Mouse (Mus musculus): ENCODE data around the gene B4galt1. TPM values are rescaled to one million over a fixed set of nuclear protein-coding genes. Genes with fewer than 3 reads are reported as not detected.
A peak's percentile ranks its signal among the peaks of the same experiment; 100 is the strongest.

The B4galt1 gene
- polyA plus RNA-seq, 1 experiment from 2014 or later = 40.0 TPM

DNA sequence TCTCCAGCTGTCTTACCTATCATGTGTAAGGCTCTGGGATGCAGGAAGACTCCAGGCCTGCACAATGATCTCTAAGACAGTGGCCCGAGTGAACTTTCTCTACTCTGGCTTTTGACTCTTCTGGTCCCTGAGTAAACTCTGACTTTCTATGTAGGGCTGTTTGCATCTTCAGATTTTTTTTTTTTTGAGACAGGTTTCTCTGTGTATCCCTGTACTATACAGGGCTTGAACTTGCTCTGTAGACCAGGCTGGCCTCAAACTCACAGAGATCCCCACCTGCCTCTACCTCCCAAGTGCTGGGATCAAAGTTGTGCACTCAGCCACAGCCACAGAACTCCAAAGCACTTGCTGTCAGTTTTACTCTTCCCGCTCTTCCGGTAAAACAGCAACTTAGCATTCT, 16.8 kb downstream of the B4galt1 start:
- no peak overlapping the region for H3K4me3 ChIP-seq
- no peak for ATAC-seq
- 74% methylated on average over 3 of the region's 3 CpGs for WGBS (ENCODE audit: insufficient replicate concordance)
- peaks cover 33% of the 10 kb centered on the region for H3K36me3 ChIP-seq
- H3K4me1 ChIP-seq = peaks cover 64% of the 10 kb centered on the region
- H3K4me2 ChIP-seq = peak overlapping the region; percentile 14; the same call in 1 of the 2 replicates
- no peak overlapping the region for H3K9ac ChIP-seq
- H3K27me3 ChIP-seq (replicated peaks) = no peaks in the 10 kb centered on the region
- peak overlapping the region; percentile 49 for H3K27ac ChIP-seq
- no peaks in the 10 kb centered on the region for H3K9me3 ChIP-seq (replicated peaks)

DNA sequence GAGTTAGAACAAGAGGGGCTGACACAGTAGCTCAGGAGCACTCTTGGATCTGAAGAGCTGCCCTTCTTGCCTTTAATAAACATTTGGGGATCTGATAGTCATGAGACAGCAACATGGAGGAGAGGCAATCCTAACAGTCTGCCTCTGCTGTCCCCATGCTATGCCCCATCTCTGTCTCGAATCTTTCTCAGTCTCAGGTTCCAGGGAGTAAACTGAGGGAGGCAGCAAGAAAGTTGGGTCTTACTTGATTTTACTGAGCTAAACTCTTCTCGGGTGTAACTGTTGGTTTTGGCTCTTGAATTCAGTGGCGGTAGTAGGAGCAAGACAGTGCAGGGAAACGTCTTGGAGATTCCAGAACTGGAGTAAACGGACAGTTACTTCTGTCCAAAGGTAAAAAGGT, 18.9 kb downstream of the B4galt1 start:
- H3K27ac ChIP-seq = no peak overlapping the region
- WGBS (ENCODE audit: insufficient replicate concordance) = 87% methylated on average over 5 of the region's 5 CpGs
- no peaks in the 10 kb centered on the region for H3K27me3 ChIP-seq (replicated peaks)
- no peak overlapping the region for H3K4me3 ChIP-seq
- no peak overlapping the region for H3K4me2 ChIP-seq
- no peak overlapping the region for H3K9ac ChIP-seq
- ATAC-seq = no peak
- peaks cover 25% of the 10 kb centered on the region for H3K36me3 ChIP-seq
- no peaks in the 10 kb centered on the region for H3K9me3 ChIP-seq (replicated peaks)
- peaks cover 70% of the 10 kb centered on the region for H3K4me1 ChIP-seq

DNA sequence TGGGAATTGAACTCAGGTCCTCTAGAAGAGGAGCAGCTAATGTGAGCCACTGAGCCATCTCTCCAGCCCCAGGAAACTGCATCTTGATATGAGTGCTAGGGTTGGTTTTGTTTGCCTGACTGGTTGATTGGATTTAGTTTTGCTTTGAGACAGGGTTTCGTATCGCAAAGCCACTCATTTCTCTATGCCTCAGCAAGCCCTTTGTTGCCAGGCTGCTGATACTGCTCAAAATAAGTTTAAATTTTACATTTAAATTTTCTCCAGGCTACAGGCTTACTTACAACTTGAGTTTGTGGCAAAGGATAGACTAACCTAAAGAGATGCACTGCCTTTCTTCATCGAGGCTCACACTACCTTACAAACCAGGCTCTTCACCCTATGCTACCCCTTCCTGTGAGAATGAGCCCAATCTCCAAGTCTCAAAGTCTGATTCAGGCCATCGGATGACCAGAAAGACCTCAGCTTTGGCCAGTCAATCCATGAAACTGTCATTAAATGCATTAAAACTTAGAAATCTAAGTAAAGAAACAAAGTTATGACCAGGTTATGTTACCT, 19.5 kb downstream of the B4galt1 start:
- no peak overlapping the region for H3K4me3 ChIP-seq
- no peaks in the 10 kb centered on the region for H3K9me3 ChIP-seq (replicated peaks)
- no peak overlapping the region for H3K9ac ChIP-seq
- no peak overlapping the region for H3K4me2 ChIP-seq
- H3K27ac ChIP-seq = no peak overlapping the region
- H3K4me1 ChIP-seq = peaks cover 70% of the 10 kb centered on the region
- 82% methylated on average over 4 of the region's 4 CpGs for WGBS (ENCODE audit: insufficient replicate concordance)
- H3K36me3 ChIP-seq = peaks cover 27% of the 10 kb centered on the region
- no peaks in the 10 kb centered on the region for H3K27me3 ChIP-seq (replicated peaks)
- no peak for ATAC-seq

DNA sequence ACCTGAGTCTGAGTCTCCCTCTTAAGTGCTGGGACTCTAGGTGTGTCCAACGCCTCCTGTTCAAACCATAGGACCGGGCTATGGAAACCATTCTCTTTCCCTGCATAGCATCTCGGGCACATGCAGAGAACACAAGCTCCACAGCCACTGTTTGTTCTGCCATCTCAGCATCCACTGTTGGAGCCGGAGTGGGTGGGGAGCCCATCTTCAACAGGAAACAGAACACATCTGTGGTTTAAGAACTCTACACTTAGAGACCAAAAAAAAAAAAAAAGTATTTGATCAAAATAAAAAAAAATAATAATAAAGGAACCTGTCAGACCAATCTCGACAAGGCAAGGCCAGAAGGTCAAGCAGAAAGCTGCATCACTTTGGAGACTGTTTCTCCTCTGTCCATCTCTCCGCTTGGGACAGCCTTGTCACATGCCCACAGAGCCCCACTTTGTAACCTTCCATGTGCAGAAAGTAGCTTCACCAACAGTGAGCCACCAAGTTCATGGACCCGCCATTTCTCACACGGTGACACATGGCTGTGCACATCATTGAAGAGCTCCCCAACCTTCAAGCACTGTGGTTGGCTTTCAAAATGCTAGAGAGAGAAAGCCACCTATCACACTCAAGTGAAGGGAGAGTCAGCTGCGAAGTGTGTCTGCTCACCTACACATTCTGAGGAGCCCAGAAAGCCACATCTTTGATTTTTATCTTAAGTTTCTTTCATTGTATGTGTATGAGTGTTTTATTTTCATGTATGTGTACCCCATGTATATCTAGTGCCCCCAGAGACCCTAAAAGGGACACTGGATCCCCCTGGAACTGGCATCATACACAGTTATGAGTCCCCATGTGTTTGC, 20.2 kb downstream of the B4galt1 start:
- 81% methylated on average over 9 of the region's 9 CpGs for WGBS (ENCODE audit: insufficient replicate concordance)

DNA sequence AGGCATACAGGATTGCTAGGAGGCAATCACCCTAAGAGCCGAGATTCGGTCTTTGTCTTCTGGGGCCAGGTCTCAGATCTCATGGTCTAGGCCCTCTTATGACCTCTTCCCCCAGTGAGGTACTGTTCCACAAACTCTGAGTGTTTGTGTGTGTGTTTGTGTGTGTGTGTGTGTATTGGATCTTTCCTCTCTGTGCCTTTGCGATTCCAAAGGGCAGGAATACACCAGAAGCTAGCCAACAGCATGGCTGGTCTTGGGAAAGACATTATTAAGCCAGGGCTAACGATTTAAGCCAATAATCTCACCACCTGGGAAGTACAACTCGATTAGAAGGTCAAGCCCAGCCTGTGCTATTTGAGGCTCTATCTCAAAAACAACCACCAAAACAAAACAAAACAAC, 23.3 kb downstream of the B4galt1 start:
- H3K36me3 ChIP-seq = peaks cover 56% of the 10 kb centered on the region
- H3K27ac ChIP-seq = no peak overlapping the region
- no peak for ATAC-seq
- no peaks in the 10 kb centered on the region for H3K9me3 ChIP-seq (replicated peaks)
- peaks cover 69% of the 10 kb centered on the region for H3K4me1 ChIP-seq
- H3K9ac ChIP-seq = no peak overlapping the region
- H3K27me3 ChIP-seq (replicated peaks) = no peaks in the 10 kb centered on the region
- H3K4me3 ChIP-seq = no peak overlapping the region
- no peak overlapping the region for H3K4me2 ChIP-seq
- WGBS (ENCODE audit: insufficient replicate concordance) = 77% methylated on average over 5 of the region's 5 CpGs

More for the DNA sequence above, 20.2 kb downstream of the B4galt1 start:
- ATAC-seq = no peak
- H3K4me1 ChIP-seq = peaks cover 70% of the 10 kb centered on the region
- no peak overlapping the region for H3K4me2 ChIP-seq
- H3K9ac ChIP-seq = no peak overlapping the region
- H3K36me3 ChIP-seq = peaks cover 30% of the 10 kb centered on the region
- no peaks in the 10 kb centered on the region for H3K27me3 ChIP-seq (replicated peaks)
- no peak overlapping the region for H3K27ac ChIP-seq
- H3K9me3 ChIP-seq (replicated peaks) = no peaks in the 10 kb centered on the region
- H3K4me3 ChIP-seq = no peak overlapping the region

DNA sequence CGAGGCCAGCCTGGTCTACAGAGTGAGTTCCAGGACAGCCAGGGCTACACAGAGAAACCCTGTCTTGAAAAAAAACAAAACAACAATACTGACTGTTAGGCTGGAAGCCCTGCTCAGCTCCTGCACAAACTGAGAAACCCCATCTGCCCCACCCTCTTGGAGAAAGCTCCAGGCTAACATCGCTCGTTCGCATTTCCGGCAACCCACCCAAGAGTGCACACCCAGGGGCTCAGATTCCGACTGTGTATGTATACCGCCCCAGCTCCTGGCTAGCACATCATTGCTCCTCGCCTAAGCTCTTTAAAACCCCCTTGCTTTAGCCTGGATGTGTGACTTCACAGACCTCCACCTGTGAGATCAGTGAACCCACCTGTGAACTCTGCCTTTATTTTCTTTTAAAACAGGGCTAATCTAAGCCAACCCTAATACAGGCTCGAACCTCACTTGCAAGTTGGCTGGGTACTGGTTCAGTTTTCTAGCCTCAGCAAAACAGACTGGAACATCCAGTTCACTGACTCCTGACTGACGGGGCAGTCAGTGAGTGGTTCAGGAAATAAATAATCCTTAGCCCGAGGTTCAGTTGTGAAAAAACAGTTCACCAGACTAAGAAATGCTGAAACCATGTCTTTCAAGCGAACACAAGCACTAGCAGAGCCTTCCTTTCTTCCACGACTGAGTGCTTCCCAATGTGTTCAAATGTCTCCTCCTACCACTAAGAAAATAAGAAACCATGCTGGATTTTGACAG, 24.0 kb downstream of the B4galt1 start:
- no peaks in the 10 kb centered on the region for H3K27me3 ChIP-seq (replicated peaks)
- no peak overlapping the region for H3K9ac ChIP-seq
- peak overlapping the region; percentile 52; the same call in 1 of the 2 replicates for H3K27ac ChIP-seq
- no peak overlapping the region for H3K4me2 ChIP-seq
- no peak for ATAC-seq
- H3K9me3 ChIP-seq (replicated peaks) = no peaks in the 10 kb centered on the region
- peaks cover 66% of the 10 kb centered on the region for H3K4me1 ChIP-seq
- no peak overlapping the region for H3K4me3 ChIP-seq
- WGBS (ENCODE audit: insufficient replicate concordance) = 78% methylated on average over 13 of the region's 13 CpGs
- H3K36me3 ChIP-seq = peaks cover 56% of the 10 kb centered on the region

DNA sequence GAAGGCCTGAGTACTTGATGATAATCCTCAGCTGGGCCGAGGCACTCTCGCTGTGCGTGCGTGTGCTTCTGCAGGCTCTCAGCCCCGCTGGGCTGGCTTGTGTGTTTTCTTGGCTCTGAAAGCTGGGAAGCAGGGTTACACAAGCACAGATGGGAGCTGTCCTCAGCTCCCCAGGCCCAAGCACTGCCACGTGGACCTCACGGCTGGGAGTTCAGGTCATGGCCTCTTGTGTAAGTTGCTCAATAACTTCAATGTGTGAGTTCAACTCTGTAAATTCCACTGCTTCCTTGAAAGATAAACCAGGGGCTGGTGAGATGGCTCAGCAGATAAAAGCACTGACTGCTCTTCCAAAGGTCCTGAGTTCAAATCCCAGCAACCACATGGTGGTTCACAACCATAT, 24.9 kb downstream of the B4galt1 start:
- Histone ChIP-seq H3K36me3 (peaks cover 55% of the 10 kb centered on the region), H3K27ac (peak overlapping the region; percentile 52; the same call in 1 of the 2 replicates), H3K4me1 (peaks cover 68% of the 10 kb centered on the region), H3K27me3 (replicated peaks) (no peaks in the 10 kb centered on the region), H3K4me2 (no peak overlapping the region), H3K9ac (peak overlapping the region; percentile 29; the same call in 1 of the 2 replicates), H3K4me3 (no peak overlapping the region), H3K9me3 (replicated peaks) (no peaks in the 10 kb centered on the region)
- ATAC-seq = peak; percentile 68
- WGBS (ENCODE audit: insufficient replicate concordance) = 26% methylated on average over 7 of the region's 7 CpGs

DNA sequence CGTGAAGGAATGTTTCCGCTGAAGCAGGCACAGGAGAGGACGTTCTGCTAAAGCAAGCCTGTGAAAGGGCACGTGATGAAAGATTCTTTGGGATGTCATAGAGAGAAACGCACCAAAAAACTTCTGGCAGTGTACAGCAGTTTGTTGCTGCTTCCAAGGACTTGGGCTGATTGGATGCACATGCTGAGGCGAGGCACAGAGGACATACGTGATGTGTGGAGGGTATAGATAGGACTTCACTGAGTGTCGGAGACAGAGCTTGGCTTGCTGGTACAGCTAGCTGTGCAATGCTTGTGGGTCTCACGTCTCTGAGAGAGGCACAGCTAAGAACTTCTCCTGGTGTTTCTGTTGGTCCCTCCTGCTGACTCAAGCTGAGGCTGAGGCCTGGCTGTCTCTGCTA, 25.9 kb downstream of the B4galt1 start:
- peaks cover 64% of the 10 kb centered on the region for H3K36me3 ChIP-seq
- peaks cover 73% of the 10 kb centered on the region for H3K4me1 ChIP-seq
- peak; percentile 48 for ATAC-seq
- H3K4me3 ChIP-seq = no peak overlapping the region
- H3K9ac ChIP-seq = no peak overlapping the region
- H3K27me3 ChIP-seq (replicated peaks) = no peaks in the 10 kb centered on the region
- H3K4me2 ChIP-seq = no peak overlapping the region
- WGBS (ENCODE audit: insufficient replicate concordance) = 65% methylated on average over 9 of the region's 9 CpGs
- H3K9me3 ChIP-seq (replicated peaks) = no peaks in the 10 kb centered on the region
- H3K27ac ChIP-seq = peak overlapping the region; percentile 12; the same call in 1 of the 2 replicates

DNA sequence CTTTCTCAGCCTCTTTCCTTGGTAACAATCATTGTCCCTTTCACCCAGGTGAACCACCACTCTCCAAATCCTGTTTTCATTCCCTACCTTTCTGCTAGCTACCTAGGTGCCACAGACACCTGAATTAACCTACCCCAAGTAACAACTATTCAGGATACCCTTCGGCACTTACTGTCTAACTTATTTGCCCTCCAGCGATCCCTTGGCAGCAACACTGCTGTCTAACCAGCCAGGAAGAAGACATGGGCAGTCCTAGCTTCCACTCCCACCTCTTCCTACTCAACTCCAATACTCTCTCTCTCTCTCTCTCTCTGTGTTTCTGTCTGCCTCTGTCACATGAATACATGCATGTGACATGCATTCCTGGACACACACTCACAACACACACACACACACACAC, 27.0 kb downstream of the B4galt1 start:
- H3K4me3 ChIP-seq = no peak overlapping the region
- no peak overlapping the region for H3K4me2 ChIP-seq
- peaks cover 79% of the 10 kb centered on the region for H3K4me1 ChIP-seq
- no peak for ATAC-seq
- no peak overlapping the region for H3K9ac ChIP-seq
- 81% methylated on average over 2 of the region's 2 CpGs for WGBS (ENCODE audit: insufficient replicate concordance)
- no peaks in the 10 kb centered on the region for H3K9me3 ChIP-seq (replicated peaks)
- H3K27ac ChIP-seq = no peak overlapping the region
- peaks cover 69% of the 10 kb centered on the region for H3K36me3 ChIP-seq
- H3K27me3 ChIP-seq (replicated peaks) = no peaks in the 10 kb centered on the region

DNA sequence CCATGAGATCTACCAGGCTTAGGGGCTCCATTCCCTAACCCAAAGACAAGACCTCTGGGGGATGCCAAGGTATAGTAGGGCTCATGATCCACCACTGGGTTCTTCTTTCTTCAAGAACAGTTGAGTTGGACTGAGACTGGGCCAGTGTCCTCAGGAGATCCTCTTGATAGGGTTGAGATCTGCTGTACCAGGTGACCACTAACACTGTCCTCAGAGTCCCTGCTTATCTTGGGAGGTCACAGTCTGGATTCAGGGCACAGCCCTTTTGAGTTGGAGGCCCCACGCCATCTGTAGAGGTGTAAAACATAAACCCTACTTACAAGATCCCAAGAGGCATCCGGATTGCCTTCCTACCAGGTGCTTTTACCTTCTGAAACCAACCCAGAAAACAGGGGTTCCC, 27.8 kb downstream of the B4galt1 start:
- no peak for ATAC-seq
- H3K4me2 ChIP-seq = no peak overlapping the region
- peaks cover 77% of the 10 kb centered on the region for H3K36me3 ChIP-seq
- no peaks in the 10 kb centered on the region for H3K9me3 ChIP-seq (replicated peaks)
- no peaks in the 10 kb centered on the region for H3K27me3 ChIP-seq (replicated peaks)
- H3K4me1 ChIP-seq = peaks cover 80% of the 10 kb centered on the region
- no peak overlapping the region for H3K9ac ChIP-seq
- 82% methylated on average over 2 of the region's 2 CpGs for WGBS (ENCODE audit: insufficient replicate concordance)
- H3K4me3 ChIP-seq = no peak overlapping the region
- no peak overlapping the region for H3K27ac ChIP-seq

DNA sequence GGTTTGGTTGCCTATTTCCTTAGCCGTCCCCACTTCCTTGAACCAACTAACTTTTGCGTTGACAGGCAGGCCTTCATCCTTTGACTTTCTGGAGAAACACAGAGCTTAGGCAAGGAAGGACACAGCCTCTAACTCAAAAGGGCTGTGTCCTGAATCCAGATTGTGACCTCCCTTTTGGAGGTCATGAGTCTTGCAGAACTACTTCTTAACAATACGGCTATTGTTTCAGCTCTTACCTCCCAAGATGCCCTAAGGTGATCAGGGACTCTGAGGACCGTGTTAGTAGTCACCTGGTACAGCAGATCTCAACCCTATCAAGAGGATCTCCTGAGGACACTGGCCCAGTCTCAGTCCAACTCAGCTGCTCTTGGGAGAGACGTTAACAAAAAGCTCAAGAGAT, 28.7 kb downstream of the B4galt1 start:
- no peaks in the 10 kb centered on the region for H3K9me3 ChIP-seq (replicated peaks)
- H3K27me3 ChIP-seq (replicated peaks) = no peaks in the 10 kb centered on the region
- ATAC-seq = no peak
- H3K4me2 ChIP-seq = no peak overlapping the region
- no peak overlapping the region for H3K9ac ChIP-seq
- 69% methylated on average over 5 of the region's 5 CpGs for WGBS (ENCODE audit: insufficient replicate concordance)
- H3K36me3 ChIP-seq = peaks cover 85% of the 10 kb centered on the region
- H3K4me3 ChIP-seq = no peak overlapping the region
- H3K27ac ChIP-seq = no peak overlapping the region
- H3K4me1 ChIP-seq = peaks cover 81% of the 10 kb centered on the region

DNA sequence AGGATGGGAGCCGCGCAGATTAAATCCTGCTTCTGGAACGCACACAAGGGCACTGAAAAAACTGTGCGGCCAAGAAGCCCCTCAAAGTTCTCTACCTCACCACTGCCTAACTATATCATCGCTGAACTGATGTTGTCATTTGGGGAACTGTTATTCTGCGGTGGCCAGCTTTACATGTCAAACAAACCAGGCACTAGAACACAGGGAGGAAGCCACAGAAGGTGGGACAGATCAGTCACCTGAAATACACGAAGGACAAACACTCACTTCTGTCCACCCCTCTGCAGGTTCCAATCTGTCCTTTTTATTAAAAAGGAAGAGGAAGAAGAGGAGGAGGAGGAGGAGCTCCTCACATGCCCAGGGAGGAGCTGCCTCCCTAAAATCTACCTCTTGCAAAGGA, 29.3 kb downstream of the B4galt1 start:
- Histone ChIP-seq H3K4me2 (no peak overlapping the region), H3K9me3 (replicated peaks) (no peaks in the 10 kb centered on the region), H3K9ac (no peak overlapping the region), H3K27ac (no peak overlapping the region; the same call in 1 of the 2 replicates), H3K4me3 (no peak overlapping the region), H3K27me3 (replicated peaks) (no peaks in the 10 kb centered on the region), H3K4me1 (peaks cover 81% of the 10 kb centered on the region), H3K36me3 (peaks cover 89% of the 10 kb centered on the region)
- no peak for ATAC-seq
- 63% methylated on average over 7 of the region's 7 CpGs for WGBS (ENCODE audit: insufficient replicate concordance)
